Mouse (Mus musculus): ENCODE results near the gene Abcf1. TPM values are rescaled to one million over a fixed set of nuclear protein-coding genes. Genes with fewer than 3 reads are reported as not detected.
A peak's percentile ranks its signal among the peaks of the same experiment; 100 is the strongest.

Abcf1 gene
- polyA plus RNA-seq, 1 experiment from 2014 or later: 104 TPM

GRCm38 (mm10) chr17:35997713-35998510 is 28.4 kb upstream of the Abcf1 start:
- no peak overlapping the region for H3K9ac ChIP-seq
- peaks cover 18% of the 10 kb centered on the region for H3K4me1 ChIP-seq
- ATAC-seq (ENCODE audit: low FRiP score, low read depth): no peak
- no peak overlapping the region for H3K27ac ChIP-seq
- no peaks in the 10 kb centered on the region for H3K27me3 ChIP-seq
- no peak overlapping the region for H3K4me2 ChIP-seq (replicated peaks)
- no peak overlapping the region for H3K4me3 ChIP-seq
- 61% methylated on average over 12 of the region's 12 CpGs for WGBS
- H3K36me3 ChIP-seq: no peaks in the 10 kb centered on the region
- no peaks in the 10 kb centered on the region for H3K9me3 ChIP-seq

GRCm38 (mm10) chr17:35996949-35997348 is 27.4 kb upstream of the Abcf1 start:
- no peaks in the 10 kb centered on the region for H3K27me3 ChIP-seq
- 4% methylated on average over 11 of the region's 11 CpGs for WGBS
- H3K4me1 ChIP-seq: peaks cover 18% of the 10 kb centered on the region
- H3K4me3 ChIP-seq: no peak overlapping the region
- H3K9me3 ChIP-seq: no peaks in the 10 kb centered on the region
- H3K4me2 ChIP-seq (replicated peaks): no peak overlapping the region
- H3K9ac ChIP-seq: no peak overlapping the region
- H3K27ac ChIP-seq: no peak overlapping the region
- no peaks in the 10 kb centered on the region for H3K36me3 ChIP-seq
- ATAC-seq (ENCODE audit: low FRiP score, low read depth): peak; percentile 63; the same call in 1 of the 2 replicates

GRCm38 (mm10) chr17:35994879-35995240 is 25.3 kb upstream of the Abcf1 start:
- ATAC-seq (ENCODE audit: low FRiP score, low read depth): no peak
- WGBS: 2% methylated on average over 14 of the region's 14 CpGs

GRCm38 (mm10) chr17:35994175-35994878 is 24.8 kb upstream of the Abcf1 start:
- Histone ChIP-seq H3K9me3 (no peaks in the 10 kb centered on the region), H3K9ac (peak overlapping the region; percentile 72), H3K4me2 (replicated peaks) (peak overlapping the region; percentile 83), H3K36me3 (peaks cover 7% of the 10 kb centered on the region), H3K27ac (peak overlapping the region; percentile 28; the same call in 1 of the 2 replicates), H3K4me1 (peaks cover 18% of the 10 kb centered on the region), H3K27me3 (no peaks in the 10 kb centered on the region), H3K4me3 (peak overlapping the region; percentile 66)
- peak; percentile 73 for ATAC-seq (ENCODE audit: low FRiP score, low read depth)
- 3% methylated on average over 31 of the region's 31 CpGs for WGBS

More at GRCm38 (mm10) chr17:35994879-35995240, 25.3 kb upstream of the Abcf1 start:
- H3K4me2 ChIP-seq (replicated peaks): peak overlapping the region; percentile 83
- H3K27me3 ChIP-seq: no peaks in the 10 kb centered on the region
- no peaks in the 10 kb centered on the region for H3K9me3 ChIP-seq
- 0 out of 2 replicates have a peak overlapping the region, but pooled peaks have one; percentile 28 for H3K27ac ChIP-seq
- H3K4me3 ChIP-seq: peak overlapping the region; percentile 66
- peaks cover 1% of the 10 kb centered on the region for H3K36me3 ChIP-seq
- peaks cover 18% of the 10 kb centered on the region for H3K4me1 ChIP-seq
- peak overlapping the region; percentile 72 for H3K9ac ChIP-seq

GRCm38 (mm10) chr17:35993675-35994074 is 24.1 kb upstream of the Abcf1 start:
- peaks cover 18% of the 10 kb centered on the region for H3K4me1 ChIP-seq
- peak; percentile 79 for ATAC-seq (ENCODE audit: low FRiP score, low read depth)
- H3K4me3 ChIP-seq: peak overlapping the region; percentile 66
- peaks cover 13% of the 10 kb centered on the region for H3K36me3 ChIP-seq
- peak overlapping the region; percentile 83 for H3K4me2 ChIP-seq (replicated peaks)
- H3K9ac ChIP-seq: no peak overlapping the region
- WGBS: 7% methylated on average over 17 of the region's 17 CpGs
- no peaks in the 10 kb centered on the region for H3K9me3 ChIP-seq
- H3K27me3 ChIP-seq: no peaks in the 10 kb centered on the region
- no peak overlapping the region for H3K27ac ChIP-seq

- no peak overlapping the region for H3K9ac ChIP-seq
- peaks cover 31% of the 10 kb centered on the region for H3K36me3 ChIP-seq
- peaks cover 13% of the 10 kb centered on the region for H3K4me1 ChIP-seq
- H3K27ac ChIP-seq: no peak overlapping the region
- 52% methylated on average over 10 of the region's 10 CpGs for WGBS
- no peak for ATAC-seq (ENCODE audit: low FRiP score, low read depth)
- no peak overlapping the region for H3K4me2 ChIP-seq (replicated peaks)
- H3K27me3 ChIP-seq: no peaks in the 10 kb centered on the region
- H3K4me3 ChIP-seq: no peak overlapping the region
- H3K9me3 ChIP-seq: no peaks in the 10 kb centered on the region
Observed at GRCm38 (mm10) chr17:35991781-35992180, 22.2 kb upstream of the Abcf1 start.

- 0 out of 2 replicates have a peak overlapping the region, but pooled peaks have one; percentile 5 for H3K4me3 ChIP-seq
- H3K9ac ChIP-seq: no peak overlapping the region
- 91% methylated on average over 9 of the region's 9 CpGs for WGBS
- H3K4me1 ChIP-seq: peaks cover 19% of the 10 kb centered on the region
- peaks cover 53% of the 10 kb centered on the region for H3K36me3 ChIP-seq
- H3K9me3 ChIP-seq: no peaks in the 10 kb centered on the region
- H3K27ac ChIP-seq: no peak overlapping the region
- no peak for ATAC-seq (ENCODE audit: low FRiP score, low read depth)
- no peaks in the 10 kb centered on the region for H3K27me3 ChIP-seq
- peak overlapping the region; percentile 89; the same call in 1 of the 2 replicates for H3K4me2 ChIP-seq (replicated peaks)
Observed at GRCm38 (mm10) chr17:35981776-35982175, 12.2 kb upstream of the Abcf1 start.

GRCm38 (mm10) chr17:35980363-35980754 is 10.8 kb upstream of the Abcf1 start:
- H3K9ac ChIP-seq: peak overlapping the region; percentile 89
- H3K9me3 ChIP-seq: no peaks in the 10 kb centered on the region
- peaks cover 19% of the 10 kb centered on the region for H3K4me1 ChIP-seq
- peak overlapping the region; percentile 89 for H3K4me2 ChIP-seq (replicated peaks)
- no peaks in the 10 kb centered on the region for H3K27me3 ChIP-seq
- peak overlapping the region; percentile 90 for H3K27ac ChIP-seq
- peak overlapping the region; percentile 87 for H3K4me3 ChIP-seq
- peak; percentile 29; the same call in 1 of the 2 replicates for ATAC-seq (ENCODE audit: low FRiP score, low read depth)
- 1% methylated on average over 29 of the region's 29 CpGs for WGBS
- peaks cover 50% of the 10 kb centered on the region for H3K36me3 ChIP-seq

- Histone ChIP-seq H3K4me1 (peaks cover 19% of the 10 kb centered on the region), H3K4me3 (peak within 1 kb of the TSS; percentile 87), H3K36me3 (peaks cover 48% of the 10 kb centered on the region), H3K27me3 (no peaks in the 10 kb centered on the region), H3K9me3 (no peaks in the 10 kb centered on the region), H3K9ac (peak within 1 kb of the TSS; percentile 89), H3K27ac (peak within 1 kb of the TSS; percentile 90), H3K4me2 (replicated peaks) (peak within 1 kb of the TSS; percentile 89)
- under 1% methylated on average over 72 of the region's 109 CpGs for WGBS
- ATAC-seq (ENCODE audit: low FRiP score, low read depth): peak; percentile 86
Observed at GRCm38 (mm10) chr17:35979401-35980362, 10.1 kb upstream of the Abcf1 start, which contains the start of the genes Gnl1 and Prr3. TSS of gene Gnl1 (plus strand) at chr17:35979851. TSS of gene Prr3 (minus strand) at chr17:35980236.

GRCm38 (mm10) chr17:35978811-35979400 is 9.3 kb upstream of the Abcf1 start:
- H3K9ac ChIP-seq: peak overlapping the region; percentile 89
- H3K4me2 ChIP-seq (replicated peaks): peak overlapping the region; percentile 89
- H3K9me3 ChIP-seq: no peaks in the 10 kb centered on the region
- peak overlapping the region; percentile 90 for H3K27ac ChIP-seq
- peaks cover 49% of the 10 kb centered on the region for H3K36me3 ChIP-seq
- H3K27me3 ChIP-seq: no peaks in the 10 kb centered on the region
- peak overlapping the region; percentile 87 for H3K4me3 ChIP-seq
- peaks cover 19% of the 10 kb centered on the region for H3K4me1 ChIP-seq
- peak; percentile 82 for ATAC-seq (ENCODE audit: low FRiP score, low read depth)
- WGBS: under 1% methylated on average over 41 of the region's 41 CpGs

- Histone ChIP-seq H3K4me1 (peaks cover 18% of the 10 kb centered on the region), H3K27ac (no peak overlapping the region), H3K36me3 (peaks cover 48% of the 10 kb centered on the region), H3K9me3 (no peaks in the 10 kb centered on the region), H3K9ac (no peak overlapping the region), H3K4me2 (replicated peaks) (no peak overlapping the region), H3K27me3 (no peaks in the 10 kb centered on the region), H3K4me3 (no peak overlapping the region)
- no peak for ATAC-seq (ENCODE audit: low FRiP score, low read depth)
- WGBS: 78% methylated on average over 1 of the region's 1 CpGs
Observed at GRCm38 (mm10) chr17:35972131-35972530, 2.6 kb upstream of the Abcf1 start.

All from limb, embryonic 13.5 days (tissue).